Mouse (Mus musculus) small intestine, adult 2 months (tissue): Measurements from ENCODE around the gene Gm10354.
"Not testable (repeated sequence)": the region's sequence is repeated elsewhere in the genome, so short reads cannot be mapped to it uniquely, and the experiment has no call there.

Experiments
- CTCF ChIP-seq: fragments of 200-500 bp; IDR thresholded peaks from 2 replicates; pipeline ENCODE4 v1.5.1; 2012; ENCODE audit warnings: low read depth, mild to moderate bottlenecking, control low read depth, inconsistent platforms, low read length, moderate library complexity, mixed read lengths; ENCODE audit not compliant: insufficient replicate concordance, insufficient read length; ENCODE audit errors: extremely low read depth
- POLR2A ChIP-seq: fragments of 200-500 bp; IDR thresholded peaks from 2 replicates; pipeline ENCODE4 v1.6.1; 2012; ENCODE audit warnings: low read depth, mild to moderate bottlenecking, control low read depth, inconsistent platforms, low read length, moderate library complexity

GRCm38 (mm10) chr5:15005584-15005983, 26.8 kb upstream of the Gm10354 start:
- TF ChIP-seq POLR2A, CTCF: not testable (repeated sequence)
